Mouse (Mus musculus) frontal cortex, adult 2 months (tissue): ENCODE measurements at regions not wholly inside any gene's neighbourhood (a gene's known extent, or its start where the extent isn't known, plus 50 kb on each side); places are given as distances from the start of the nearest gene placed in this dataset.
A peak's percentile ranks its signal among the peaks of the same experiment; 100 is the strongest.
"Not testable (repeated sequence)": the region's sequence is repeated elsewhere in the genome, so short reads cannot be mapped to it uniquely, and the experiment has no call there.

Experiments used
- DNase-seq, 2 experiments: peaks; one replicate each; pipeline ENCODE4 v3.0.0; 2022; ENCODE audit warnings: low spot score in 1 of 2; ENCODE audit errors: extremely low spot score in 1 of 2

DNA sequence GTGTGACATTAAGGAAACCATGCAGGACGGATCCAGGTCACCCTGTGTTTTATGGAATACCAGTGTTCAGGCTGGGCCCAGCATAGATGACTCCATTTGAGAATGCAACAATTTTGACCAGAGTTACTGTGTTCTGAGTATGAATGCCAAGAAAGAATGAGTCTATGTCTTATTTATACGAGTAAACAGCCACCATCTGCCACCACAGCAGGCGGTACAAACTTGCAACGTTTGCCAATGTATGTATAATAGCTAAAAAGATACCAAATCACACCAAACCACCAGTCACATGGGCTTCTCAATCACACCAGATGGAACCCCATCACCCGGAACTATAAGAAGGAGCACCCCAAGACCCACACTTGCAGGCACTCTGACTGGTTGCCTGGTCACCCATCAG is 192.1 kb downstream of the Glrx3 start:
- DNase-seq = peak; percentile 12 to 54

DNA sequence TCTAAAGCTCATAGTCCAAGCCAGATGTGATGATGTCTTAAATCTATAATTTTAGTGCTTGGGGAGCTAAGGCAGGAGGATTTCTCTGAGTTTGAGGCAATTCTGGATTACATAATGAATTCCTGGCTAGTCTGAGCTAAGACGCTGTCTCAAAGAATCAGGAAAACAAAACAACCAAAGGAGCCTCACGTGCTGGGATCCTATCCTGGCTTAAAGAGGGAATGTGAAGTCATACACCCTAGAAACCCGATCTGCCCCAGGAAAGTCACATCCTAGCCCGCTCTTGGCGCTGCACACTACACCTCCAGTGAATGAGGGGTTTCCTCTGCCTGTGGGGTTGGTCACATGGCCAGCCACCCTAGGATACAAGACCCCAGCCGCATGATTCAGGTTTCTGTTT is 211.2 kb downstream of the Glrx3 start:
- no peak for DNase-seq

DNA sequence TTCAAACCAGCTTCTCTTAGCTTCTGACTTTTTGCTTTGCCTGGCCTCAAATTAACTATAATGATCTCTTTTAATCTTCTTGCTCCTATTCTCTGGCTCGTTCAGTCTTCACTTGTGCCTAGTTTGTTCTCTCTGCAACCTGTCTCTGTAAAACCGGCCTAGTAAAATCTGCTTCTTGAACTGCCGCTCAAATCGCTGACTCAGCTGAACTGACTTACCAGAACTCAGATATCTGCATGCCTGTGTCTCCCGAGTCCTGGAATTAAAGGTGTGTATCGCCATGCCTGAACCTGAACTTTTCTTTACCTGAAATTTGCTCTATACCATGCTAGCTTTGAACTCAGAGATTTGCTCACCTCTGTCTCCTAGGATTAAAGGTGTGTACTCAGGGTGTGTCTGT is 212.2 kb downstream of the Glrx3 start:
- no peak for DNase-seq

DNA sequence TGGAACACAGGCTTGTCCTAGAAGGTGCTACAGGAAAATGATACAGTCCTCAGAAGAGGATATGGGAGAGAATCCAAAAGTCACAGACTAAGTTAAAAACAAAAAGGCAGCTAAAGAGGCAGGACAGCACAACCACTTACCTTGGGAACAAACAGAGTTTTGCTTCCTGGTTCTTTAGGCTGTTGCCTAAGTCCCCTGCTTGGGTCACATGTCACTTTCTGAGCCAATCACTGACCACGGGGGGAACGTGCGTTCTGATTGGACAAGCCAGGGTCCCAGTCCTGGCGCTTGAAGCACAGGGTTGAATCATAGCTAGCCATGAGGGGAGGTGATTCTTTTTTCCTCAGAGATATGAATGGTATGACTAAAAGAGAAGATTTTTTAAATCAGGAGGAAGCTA is 216.4 kb downstream of the Glrx3 start:
- no peak for DNase-seq

DNA sequence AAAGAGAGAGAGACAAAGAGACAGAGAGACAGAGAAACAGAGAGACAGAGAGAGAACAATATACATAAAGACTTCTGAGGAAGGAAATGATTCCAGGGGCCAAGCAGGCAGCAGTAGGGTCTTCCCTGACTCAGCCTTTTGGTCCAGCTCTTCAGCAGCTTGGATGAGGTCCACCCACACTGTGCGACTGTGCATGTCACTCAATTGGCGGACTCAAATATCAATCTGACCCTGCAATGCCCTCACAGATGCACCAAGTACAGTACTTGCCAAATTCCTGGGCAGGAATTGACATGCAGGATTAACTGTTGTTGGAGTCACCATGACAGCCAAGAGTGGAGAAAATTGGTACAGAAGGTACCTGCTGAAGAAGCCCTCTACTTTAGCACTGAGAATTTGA is 229.8 kb downstream of the Glrx3 start:
- no peak for DNase-seq

DNA sequence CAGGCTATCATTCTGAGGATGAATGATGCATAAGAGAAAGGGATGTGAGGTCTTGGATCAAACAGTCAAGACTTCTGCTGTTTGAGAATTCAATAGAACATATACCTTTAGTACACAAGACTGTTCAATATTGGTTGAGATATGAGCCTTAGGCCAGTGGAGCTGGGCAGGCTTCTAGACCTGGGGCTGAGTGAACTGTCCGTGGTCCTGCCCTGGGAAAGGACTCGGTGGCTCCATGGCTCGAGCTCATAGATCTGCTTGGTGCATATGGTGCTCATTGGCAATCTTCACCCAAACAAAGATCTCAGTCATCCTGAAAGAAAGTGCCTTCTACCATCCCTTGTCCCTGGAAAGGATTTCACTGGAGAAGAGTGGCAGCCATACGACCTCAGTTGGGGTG is 233.7 kb downstream of the Glrx3 start:
- DNase-seq = no peak

DNA sequence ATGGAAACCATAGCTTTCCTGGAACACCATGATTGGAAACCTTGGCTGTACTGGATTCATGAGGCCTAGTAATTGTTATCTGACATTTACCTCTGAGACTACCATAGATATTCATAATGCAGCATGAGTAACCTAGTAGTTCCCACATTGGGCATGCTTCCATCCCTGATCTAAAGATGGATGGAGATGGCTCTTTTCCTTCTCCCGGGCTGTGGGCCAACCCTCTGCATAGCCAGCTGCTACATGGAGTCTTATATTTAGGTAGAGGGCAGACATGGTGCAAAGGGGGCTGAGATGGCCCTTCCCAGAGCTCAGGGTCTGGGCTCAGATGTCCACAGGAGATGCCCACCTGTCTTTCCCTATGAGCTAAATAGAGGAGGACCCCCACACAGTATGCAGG is 237.2 kb downstream of the Glrx3 start:
- DNase-seq = peak; percentile 58 to 84

DNA sequence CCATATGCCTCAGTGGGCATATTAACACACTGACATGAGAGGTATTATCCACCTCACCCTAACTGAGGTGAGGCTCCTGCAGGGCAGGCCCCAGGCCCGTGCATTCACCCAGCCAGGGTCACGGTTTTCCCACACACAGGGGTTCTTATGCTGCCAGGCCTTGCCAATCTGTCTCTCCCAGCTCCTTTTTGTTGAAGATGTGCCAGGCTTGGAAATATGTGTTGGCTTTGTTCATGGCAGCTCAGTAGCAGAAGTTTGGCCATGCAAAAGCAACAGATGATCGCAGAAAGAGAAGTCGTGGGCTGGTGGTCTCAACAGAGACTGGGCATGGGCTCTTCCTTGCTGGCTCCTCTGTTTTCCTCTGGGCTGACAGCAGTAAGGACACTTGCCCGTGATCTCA is 238.0 kb downstream of the Glrx3 start:
- peak in 1 of 2 experiments; percentile 5 for DNase-seq

DNA sequence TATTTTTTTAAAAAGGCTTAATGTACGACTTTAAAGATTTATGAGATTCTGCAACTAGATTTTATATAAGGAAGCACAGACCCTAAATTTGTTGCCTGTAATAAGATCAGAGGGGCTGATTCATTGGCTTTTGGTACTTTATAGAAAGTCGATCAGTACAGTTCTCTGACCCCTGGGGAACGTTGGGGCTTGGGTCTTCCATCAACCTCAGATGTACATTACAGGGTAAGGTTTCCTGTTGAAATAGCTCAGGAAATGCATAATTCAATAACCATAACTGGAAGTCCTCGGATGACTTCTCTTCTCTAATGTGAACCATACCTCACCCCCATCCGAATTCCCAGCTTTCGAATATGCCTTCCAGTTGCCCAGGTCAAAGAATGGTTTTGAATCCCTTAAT is 247.4 kb downstream of the Glrx3 start:
- DNase-seq = no peak

DNA sequence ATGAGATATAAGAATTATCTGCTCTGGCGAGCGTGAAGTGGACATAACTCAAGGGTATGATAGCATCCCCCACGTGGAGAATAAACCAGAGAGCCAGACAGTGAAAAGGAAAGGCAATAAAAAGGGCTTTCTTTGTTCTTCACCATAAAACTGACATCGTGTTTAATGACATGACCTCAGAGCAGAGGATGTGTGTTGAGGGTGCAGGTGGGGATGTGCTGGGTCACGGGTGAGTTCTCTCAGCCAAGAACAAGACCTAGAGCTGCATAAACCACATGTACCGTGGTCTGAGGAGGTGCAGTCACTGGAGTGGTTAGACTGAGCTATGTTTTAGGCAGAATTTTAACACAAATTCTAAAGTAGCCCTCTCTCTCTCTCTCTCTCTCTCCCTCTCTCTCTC is 247.9 kb downstream of the Glrx3 start:
- no peak for DNase-seq

DNA sequence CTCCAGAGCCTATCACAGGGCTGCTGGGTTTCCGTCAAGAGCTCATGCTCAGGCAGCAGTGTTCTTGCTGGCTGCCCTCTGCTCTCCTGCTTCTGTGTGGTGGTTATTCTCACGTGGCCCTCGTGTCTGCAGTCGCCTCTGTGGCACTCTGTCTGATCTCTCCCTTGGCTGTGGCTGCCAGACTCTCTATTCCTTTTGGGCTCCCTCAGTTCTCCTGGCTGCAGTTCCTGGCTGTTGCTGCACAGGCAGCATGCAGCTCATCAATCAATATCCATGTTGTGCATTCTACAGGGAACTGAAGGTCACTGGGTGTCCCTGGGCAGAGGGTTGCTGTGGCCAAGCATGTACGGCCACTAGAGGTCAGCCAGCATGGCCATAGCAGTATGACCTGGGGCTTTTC is 259.4 kb downstream of the Glrx3 start:
- no peak for DNase-seq

DNA sequence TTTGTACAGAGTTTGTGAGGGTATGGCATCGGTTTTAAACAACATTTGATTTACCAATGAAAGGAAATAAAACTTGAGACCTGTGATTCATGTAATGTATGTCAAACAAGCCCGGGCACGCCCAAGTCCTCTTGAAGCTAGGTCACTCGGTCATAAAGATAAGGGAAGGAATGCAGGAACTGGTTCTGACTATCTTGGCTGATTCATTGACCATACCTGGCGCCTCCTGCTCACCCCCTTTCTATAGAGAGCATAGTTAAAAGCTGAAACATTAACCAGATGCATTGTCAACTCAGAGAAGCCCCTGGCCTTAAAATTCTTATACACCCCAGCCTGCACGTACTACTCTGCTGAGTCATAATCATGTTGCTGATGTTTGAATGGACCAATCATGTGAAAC is 261.1 kb downstream of the Glrx3 start:
- DNase-seq = not testable (repeated sequence)

DNA sequence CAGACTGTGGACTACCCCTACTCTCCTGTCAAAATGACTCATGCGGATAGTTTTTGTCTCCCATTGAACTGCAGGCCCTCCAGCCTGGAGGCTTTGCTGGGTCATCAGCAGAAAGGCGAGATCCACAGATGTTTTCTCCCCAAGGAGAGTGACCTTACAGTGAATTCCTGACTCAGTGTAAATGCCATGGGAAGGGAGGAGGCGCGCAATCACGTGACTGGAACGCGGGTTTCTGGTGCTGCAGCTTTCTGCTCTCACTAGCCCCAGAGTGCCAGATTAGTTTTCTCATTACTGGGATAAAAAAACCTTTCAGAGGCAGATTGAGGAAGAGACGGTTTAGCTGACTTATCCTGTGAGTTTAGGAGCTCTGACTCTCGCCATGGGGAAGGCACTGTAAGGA is 275.4 kb downstream of the Glrx3 start:
- no peak for DNase-seq

DNA sequence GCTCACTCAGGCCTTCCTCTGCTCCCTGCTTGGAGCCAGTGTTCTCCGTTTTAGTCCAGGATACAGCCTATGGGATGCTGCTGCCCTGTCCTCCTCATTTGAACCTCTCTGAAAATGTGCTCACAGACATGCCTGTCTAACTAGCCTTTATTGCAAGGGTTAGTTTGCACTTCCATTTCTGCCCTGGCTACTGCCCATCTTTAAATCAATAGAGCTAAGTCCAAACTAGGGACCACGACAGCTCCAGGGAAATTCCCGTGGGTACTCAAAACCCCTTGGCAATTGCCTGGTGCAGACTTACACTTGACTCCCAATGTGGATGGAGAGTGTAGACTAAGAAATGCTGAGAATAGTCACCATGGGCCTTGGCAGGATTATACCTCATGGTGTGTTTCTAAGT is 276.4 kb downstream of the Glrx3 start:
- no peak for DNase-seq

DNA sequence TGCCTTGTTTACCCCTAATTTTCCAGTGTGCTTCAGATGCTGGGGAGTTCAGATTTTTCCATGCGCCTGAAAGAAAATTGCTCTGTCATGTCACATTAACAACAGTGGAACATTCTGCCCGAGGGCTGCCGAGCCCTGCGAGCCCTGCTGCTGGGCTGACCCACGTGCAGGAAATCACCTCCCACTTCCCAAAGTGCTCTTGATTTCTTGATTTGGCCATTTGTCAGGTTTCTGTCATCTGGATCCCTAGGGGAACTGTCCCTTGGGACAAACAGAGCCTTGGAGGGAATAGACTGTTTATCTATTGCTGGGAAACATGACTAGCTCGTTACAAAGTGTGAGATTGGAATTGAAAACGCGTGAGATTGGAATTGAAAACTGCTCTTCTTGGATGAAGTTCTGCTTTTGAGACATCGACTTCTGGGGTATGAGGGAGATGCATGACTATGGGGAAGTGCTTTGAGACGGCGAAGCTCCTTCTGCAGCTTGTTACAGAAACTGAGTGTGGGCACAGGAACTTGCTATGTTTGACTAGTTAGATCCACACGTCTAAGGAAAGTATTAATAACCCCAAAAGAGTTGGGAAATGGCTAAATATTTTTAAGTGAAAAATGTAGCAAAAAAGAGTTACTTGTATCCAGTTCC is 277.0 kb downstream of the Glrx3 start:
- DNase-seq = peak in 1 of 2 experiments; percentile 23

DNA sequence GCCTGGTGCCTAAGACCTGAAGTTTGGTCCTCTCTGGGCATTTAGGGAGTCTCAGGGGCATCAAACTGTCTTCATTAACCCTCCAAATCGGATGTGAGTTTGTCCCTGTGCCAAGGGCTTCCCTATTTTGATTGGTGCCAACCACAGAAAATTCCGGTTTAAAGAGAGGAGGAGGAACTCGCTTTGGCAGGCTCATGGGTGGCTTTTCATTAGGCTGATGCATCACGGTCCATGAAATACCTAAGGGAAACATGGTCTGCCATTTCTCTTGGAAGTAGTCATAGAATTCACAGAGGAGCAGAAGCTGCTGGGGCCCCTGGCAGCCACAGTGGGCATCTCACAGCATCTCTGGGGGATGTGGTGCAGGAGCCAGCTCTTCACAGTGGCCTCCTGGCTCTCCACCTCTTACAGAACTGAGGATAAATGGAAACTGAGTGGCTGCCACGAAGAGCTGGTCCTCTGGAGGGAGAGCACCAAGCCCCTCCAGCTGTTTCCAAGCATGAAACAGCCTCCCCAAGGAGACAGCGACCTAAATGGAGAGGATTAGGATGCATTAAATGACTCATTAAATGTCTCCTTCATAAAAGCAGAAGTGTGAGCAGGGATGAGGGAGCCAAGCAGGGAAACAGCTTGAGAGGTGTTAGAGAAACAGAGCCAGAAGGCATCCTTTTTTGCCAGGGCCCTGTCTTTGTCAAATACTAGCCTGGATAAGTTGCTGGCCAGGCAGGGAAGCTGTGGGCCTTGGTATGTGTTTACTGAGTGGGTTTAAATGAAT is 277.9 kb downstream of the Glrx3 start:
- DNase-seq = peak; percentile 35 to 66

DNA sequence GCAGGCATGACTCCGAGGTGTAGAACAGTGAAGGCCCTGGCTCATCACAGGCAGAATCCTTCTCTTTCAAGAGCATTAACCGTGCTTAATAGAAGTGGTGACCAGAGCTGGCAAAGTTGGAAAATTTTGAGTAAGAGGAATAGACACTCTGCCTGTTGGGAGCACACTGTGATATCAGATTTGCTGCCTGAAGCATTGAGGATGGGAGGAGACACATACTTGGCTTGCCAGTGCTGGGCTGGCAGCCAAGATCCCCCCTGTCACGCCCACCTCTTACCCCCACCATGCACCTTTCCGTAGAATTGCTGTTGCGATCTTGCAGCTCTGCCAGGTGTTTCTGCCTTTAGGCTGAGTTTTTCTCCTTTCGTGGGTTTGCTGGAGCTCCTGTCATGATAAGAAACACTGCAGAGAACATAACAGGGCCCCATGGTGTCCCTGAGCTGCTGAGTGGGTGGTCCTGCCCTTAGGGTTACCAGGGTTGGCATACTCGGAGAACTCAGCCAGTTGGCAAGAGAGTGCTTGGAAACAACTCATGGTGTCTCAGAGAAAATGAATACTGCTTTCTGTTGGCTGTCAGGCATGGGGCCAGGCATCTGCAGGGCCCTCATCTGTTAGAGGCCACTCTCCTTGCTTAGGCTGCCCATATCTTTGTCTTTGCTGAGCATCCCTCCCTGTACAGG is 286.1 kb downstream of the Glrx3 start:
- DNase-seq = peak in 1 of 2 experiments; percentile 6

DNA sequence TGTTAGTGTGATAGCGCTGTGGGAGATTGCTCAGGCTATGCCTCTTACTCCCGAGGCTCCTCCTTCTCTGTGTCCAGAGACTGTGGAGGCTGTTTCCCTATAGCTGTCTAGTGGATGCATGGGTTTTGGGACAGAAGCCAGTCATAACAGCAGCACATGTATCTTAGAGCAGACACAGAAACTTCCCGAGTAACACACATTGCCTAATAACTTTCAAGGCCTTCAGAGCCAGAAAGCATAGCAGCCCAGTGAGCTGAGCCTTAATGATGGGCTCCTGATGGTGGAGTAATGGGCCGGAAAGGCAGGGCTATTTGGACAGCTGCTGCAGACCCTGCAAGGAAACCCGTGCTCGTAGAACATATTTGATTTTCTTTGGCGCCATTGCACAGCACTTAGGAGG is 288.6 kb downstream of the Glrx3 start:
- DNase-seq = no peak

DNA sequence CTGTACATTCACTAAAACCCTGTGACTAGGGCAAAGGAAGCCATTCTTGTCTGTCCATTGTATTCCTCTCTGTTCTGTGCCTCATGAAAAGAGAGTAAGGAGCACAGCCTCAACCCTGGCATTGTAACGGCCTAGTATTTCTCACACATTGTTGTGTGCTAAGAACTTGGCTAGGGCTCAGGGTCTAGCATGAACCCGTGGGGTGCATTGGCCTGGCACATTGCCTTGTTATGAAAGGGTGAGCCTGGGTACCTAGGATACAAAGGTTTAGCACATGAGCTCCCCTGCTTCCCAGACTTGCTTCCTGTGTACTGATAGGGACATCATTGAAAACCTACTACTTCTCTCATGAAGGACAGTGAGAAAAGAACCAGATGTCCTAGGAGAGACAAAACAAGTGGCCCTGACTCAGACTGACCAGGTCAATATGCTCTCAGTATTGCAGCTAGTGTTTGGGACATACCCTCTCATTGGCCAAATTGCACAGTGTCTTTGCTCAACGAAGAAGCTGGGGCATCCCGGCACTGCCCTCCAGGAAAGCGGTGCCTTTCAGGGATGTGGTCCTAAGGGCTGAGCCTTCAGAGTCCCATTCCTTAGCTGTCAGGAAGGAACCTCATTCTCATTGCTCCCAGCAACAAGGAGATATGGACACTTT is 298.6 kb downstream of the Glrx3 start:
- DNase-seq = no peak

DNA sequence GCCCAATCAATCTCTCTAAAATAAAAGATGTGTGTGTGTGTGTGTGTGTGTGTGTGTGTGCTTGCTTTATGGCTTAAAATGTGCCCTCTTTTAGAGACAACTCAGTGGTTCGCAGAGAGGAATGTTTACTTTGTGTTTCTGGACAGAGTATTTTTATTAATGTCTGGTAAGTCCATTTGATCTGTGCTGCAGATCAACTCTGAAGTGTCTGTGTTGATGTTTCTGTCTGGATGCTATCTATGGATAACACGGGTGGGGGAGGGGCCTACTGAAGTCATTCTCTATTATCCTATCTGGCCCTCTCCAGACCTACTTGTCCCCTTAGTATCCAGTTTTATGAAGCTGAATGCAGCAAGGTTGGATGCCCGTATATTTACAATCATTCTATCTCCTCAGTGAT is 304.3 kb downstream of the Glrx3 start:
- no peak for DNase-seq

DNA sequence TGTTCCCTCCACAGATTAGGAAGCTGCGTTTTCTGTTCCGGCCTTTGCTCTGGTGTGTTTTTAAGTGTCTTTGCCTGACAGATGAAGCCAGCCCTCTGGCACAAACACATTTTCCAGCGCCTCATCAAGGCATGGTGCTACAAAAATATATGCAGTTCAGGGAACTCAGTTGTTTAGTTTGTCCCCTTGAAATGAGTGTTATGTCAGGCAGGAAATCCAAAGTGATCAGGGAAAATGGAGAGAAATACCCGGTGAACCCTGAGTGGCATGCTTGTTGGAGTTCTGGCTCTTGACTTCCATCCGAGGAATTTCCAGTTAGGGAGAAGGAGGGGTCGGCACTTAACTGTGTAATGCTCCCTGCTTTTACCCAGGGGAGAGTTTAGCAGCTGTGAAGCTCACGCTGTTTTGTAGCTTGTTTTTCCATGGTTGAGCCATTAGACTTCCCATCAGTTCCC is 304.9 kb downstream of the Glrx3 start:
- DNase-seq = no peak
